Mouse (Mus musculus): ENCODE data around the gene Gm36210.

GRCm38 (mm10) chr7:4924483-4924882, 18.2 kb upstream of the Gm36210 start:
- no peak for TF ChIP-seq CTCF (IDR thresholded peaks at IDR 0.05; ENCODE audit: low read depth)
- TF ChIP-seq EP300 (IDR thresholded peaks at IDR 0.05; ENCODE audit: low read depth) = no peak
